Mouse (Mus musculus) layer of hippocampus, adult 18-20 months (tissue): ENCODE measurements around the gene 1190005I06Rik. TPM values are rescaled to one million over a fixed set of nuclear protein-coding genes. Genes with fewer than 3 reads are reported as not detected.

Experiments used
- DNase-seq, 2 experiments: peaks; one replicate each; pipeline ENCODE4 v3.0.0; 2022; ENCODE audit warnings: low spot score in 2 of 2
- total RNA-seq, 2 experiments: library from RNA; stranded (reverse); gene quantifications; 2 replicates each; pipeline ENCODE4 v1.2.3; 2021

1190005I06Rik gene
- total RNA-seq, 2 experiments from 2014 or later: 17.4 to 17.6 TPM

DNA sequence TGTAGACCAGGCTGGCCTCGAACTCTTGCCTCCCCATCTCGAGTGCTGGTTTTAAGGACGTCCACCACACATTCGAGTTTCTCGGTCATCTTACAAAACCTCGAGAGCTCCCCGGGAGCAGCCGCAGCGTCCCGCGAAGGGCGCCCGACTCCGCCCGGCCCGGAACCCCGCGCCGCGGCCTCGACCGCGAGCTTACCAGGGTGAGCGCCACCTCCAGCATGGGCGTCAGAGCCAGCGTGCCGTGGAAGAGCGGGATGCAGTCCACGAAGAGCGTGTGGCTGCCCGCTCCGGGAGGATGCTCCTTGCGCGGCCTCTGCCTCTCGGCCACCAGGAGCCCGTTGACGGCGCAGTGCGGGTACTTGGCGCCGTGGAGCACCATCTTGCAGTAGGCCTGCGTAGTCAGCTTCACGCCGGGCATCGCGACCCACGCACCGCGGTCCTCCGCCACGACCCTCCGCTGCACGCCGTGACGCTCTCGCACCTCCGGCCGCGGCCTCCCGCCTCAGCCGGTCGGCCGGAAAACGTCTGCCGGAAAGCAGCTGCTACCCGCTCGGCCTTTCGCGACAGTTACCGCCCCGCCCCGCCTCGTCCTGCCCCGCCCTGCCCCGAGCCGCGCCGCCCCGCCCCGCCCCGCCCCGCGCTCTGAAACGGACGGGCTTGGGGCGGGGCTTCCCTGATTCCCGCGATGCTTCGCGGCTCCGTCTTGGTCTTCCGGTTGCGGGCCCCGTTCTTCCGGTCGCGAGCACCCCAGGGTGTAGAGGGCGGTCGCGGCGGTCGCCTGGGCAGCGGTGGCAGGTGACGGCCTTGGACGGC lies 20.3 kb upstream of the 1190005I06Rik start, which contains the start of the genes Gm27021 and Cox4i1:
Gm27021 (minus strand) TSS at position 519 of the 813 bp plus-strand sequence.
Cox4i1 (plus strand) TSS at position 662 of the 813 bp plus-strand sequence.
- peak; percentile 79 to 90 for DNase-seq

DNA sequence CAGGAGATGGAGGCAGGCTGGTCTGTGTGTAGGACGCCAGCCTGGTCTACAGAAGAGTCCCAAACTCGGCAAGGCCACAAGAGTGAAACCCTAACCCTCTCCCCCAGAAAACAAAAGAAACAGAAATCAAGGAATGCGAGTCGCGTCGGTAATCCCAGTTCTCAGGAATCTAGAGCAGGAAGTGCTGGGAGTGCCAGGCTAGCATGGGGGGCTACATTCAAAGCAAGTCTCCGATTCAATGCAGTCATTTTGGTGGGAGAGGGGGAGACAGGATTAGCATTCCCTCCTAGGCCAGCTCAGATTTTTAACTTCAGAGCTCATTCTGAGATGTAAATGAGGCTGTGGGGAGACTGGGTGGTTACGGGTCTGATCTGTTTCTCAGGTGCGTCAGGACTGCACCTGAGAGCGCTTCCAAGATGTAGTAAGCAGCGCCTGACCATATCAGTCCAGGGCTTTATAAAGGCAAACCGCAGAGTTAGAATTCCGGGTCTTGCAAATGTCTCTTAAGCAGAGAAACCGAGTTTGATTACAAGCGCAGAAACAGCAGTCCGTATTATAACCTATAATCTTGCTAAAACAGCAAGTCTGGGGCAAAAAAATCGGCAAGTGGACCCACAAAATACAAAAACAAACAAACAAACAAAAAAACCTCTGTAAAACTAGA lies 19.5 kb upstream of the 1190005I06Rik start:
- DNase-seq: no peak

DNA sequence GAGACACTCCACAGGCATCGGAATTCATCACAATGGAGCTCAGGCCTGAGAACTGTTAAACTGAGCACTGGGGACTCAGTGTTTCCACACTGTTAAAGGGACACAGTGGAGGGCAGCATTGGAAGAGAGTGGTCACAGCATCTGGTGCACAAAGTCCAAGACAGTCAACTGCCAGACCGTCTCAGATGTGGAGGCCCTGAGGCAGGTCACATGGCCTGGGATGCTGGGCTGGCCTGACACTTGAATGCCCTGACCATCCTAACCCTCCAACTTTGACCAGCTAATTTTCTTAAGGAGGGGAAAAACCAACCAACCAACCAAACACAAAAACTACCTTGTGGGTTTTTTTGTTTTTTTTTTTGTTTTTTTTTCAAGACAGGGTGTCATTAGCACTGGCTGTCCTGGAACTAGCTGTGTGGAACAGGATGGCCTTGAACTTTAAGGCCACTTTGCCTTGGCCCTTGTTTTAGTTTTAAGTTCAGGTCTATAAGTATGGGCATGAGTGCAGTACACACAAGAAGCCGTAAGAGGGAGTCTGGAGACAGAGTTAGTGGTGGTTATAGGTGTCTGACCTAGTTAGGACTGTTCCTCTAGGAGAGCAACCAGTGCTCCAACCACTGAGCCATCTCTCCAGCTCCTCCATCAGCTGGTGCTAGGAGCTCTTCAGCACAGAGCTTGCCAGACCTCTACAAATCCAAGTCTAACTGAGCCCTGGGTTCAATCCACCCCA lies 18.5 kb upstream of the 1190005I06Rik start:
- DNase-seq: no peak

DNA sequence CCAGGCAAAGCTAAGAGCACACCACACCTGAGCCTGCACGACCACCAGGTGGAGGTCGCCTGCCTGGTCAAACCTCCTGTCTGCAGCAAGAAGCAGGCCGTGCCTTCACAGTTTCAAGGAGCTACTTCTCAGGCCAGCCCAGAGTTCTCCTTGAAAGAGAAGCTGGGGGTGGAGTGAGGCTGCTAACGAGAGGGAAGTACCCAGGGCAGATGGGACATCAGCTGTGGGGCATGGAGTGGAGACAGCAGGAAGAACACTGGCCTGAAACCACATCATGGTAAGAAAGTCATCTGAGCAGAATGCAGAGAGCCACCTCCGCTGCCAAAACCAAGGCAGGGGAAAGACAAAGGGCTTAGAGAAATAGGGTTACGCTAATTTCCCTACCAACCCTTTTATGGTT lies 17.1 kb upstream of the 1190005I06Rik start:
- peak in 1 of 2 experiments; percentile 38 for DNase-seq

DNA sequence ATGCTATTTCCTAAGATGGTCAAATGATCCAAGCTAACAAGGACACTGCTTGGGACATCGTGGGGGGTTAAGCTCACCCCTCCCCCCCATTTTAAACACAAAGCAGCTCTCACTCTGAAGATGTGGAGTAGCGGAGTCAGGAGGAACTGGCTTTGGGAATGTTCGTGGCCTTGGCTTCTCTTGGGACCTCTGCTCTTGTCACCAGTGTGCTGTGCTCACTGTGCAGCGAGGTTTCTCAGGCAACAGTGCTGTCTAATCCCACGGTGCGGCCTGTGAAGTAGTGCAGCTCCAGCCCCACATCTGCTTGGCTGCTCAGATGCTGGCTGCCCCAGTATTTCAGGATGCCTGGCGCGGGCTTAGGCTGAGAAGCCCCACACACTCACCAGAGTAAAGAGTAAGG lies 10.0 kb upstream of the 1190005I06Rik start:
- no peak for DNase-seq

DNA sequence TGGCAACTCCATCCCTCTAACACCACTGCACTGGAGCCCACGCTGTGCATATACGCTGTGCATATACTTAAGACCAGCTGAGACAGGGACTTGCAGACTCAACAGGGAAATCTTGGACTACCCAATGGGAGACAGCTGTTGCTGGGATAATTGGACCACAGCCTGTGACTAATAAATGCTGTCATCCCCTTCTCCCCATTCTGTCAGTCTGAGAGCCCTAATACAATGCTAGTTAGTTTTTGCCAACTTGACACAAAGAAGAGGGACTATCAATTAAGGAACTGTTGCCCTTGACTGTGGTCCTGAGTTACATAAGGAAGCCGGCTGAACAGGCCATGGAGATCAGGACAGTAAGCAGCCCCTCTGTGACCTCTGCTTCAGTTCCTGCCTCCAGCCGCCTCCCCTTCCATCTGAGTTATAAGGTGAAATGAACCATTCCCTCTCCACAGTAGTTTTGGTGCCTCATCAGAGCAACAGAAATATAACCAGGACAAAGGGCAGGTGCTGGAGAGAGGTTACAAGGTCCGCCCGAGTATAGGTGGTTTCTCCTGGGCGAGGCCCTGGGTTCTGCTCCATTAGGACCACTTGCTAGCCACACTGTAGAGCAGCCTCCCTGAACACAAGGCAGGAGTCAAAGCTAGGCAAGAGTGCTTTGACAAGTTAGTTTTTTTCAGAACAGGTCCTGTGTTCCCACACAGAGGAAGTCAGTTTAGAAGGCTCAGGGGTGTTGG lies 9.1 kb upstream of the 1190005I06Rik start:
- DNase-seq: no peak

DNA sequence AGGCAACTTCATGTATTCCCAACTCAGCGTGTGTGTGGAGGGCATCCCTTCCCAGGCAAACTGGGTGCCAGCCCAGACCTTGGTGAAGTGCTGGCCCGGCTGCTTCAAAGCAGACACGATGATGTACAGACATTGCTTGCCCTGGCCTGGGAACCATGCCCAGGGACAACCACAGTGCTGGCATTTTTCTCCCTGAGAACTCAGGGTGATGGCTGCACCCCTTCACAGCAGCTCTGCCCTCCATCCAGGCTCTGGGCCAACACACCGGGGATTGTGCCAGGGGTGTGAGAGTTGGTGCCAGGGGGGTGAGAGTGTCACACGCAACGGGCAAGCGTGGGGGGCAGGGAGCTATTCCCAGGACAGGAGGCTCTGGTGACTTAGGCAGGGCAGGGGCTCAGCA lies 2.8 kb downstream of the 1190005I06Rik start:
- DNase-seq: peak; percentile 70 to 77

DNA sequence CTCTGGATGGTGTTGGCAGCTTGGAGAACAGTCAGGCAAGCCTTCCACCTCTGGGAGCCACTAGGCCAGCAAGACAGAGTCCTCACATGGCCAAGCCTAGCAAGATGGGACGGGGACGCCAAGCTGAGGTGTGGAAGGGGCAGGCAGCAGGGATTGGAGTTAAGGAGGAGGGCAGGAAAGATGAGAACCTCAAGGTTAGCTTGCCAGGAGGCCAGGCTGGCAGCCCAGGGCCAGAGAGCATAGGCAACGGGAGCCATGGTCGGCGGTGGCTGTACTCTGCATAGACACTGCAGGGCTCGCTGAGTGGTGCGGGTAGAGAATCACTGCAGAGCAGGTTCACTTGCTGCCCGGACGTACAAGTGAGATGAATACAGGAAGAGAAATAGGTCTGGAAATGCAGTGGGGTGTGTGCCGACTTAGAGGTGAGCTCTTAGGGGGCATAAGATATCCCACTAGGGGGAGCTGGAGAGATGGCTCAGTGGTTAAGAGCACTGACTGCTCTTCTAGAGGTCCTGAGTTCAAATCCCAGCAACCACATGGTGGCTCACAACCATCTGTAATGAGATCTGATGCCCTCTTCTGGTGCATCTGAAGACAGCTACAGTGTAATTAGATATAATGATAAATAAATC lies 5.3 kb downstream of the 1190005I06Rik start:
- DNase-seq: no peak

DNA sequence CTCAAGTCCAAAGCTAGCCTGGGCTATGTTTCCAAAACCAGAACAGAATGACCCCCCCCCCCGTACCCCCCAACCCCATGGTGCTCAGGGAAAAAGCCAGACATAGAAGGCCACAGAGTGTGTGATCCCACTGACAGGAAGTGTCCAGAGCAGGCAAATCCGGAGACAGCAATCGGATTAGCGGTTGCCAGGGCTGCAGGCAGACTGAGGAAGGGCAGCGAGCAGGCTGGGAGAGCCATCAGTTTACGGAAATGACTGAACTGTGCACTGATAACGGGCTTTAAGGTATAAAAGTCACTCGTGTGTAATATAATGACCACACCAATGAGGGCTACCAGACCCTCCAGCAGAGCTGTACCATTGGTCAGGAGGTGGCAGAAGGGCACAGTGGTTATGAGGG lies 6.2 kb downstream of the 1190005I06Rik start:
- DNase-seq: no peak

DNA sequence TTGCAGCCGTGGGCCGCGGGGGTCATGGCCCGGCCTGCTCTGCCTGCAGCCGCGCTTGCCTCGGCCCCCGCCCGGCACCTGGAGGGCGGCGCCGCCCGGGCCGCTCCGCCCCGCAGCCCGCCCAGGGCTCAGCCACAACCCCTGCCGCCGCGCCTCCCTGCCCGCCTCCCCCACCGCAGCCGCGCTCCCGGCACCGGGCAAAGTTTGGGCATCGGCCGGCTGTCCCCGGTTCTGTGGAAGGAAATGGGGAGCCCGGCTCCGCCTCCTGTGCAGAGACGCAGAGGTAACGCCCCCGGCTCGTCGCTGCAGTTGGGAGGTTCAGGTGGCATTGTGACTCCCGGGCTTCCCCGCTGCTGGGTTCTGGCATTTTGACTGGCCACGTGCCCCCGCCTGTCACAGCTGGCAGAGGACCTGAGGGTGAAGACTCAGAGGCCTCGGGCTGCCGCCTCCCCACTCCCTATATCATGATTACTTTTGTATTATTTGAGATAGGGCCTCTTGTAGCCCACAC lies 13.0 kb downstream of the 1190005I06Rik start:
- DNase-seq: peak; percentile 35 to 53

DNA sequence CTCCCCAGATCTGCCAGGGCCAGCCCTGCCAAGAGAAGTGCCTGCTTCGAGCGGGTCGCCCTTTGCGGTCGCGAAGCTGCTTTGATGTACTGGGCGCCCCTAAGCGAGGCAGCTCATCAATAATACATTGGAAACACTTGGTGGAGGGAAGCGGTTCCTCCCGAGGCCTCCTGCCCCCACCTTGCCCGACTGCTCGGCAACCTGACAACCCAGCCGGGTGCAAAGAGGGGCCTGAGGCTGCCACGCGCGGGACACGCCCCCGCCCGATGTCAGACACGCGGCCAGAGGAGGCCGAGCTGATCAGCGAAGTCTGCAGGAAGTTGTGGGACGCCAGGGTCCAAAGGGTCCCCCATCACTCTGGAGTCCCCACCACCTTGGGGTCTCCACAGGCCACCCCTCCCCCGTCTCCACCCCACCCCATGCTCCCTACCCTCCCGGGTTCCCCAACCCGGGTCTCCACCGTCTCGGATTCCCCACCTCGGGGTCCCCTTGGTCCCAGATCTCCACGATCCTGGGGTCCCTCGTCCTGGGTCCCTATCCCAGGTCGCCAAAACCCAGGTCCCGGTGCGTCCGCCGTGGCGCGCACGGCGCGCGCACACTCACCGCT lies 13.7 kb downstream of the 1190005I06Rik start:
- no peak for DNase-seq

DNA sequence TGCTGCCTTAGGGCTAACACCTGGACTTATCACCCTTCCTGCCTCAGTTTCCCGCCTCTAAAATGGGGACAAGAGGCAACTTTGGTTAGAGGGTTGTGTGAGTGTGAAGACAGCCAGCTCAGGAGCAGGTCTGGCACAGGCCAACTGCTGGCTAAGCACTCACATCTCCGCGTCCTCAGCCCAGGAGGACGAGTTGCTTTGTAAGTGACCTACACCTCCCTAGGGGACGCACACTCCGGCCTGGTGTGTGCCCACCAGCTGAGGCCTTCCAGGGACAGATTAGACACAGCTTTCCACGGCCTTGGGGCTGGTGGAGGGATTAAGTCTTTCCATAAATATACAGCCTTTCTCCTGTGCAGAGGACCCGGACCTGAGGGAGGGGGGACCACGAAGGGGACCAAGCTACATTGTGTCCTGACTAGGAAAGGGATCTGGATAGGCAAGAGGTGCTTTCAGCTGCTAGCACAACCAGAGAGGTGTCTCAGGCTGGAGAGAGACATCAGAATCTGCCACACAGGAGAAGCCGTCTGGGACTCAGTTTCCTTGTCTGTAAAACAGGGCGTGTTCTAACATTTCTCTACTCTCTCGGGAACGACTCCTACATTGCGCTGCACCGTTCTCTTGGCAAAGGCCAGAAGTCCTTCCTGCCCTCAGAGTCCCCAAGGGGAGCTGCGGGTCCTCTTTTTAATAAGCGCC lies 14.3 kb downstream of the 1190005I06Rik start:
- no peak for DNase-seq

DNA sequence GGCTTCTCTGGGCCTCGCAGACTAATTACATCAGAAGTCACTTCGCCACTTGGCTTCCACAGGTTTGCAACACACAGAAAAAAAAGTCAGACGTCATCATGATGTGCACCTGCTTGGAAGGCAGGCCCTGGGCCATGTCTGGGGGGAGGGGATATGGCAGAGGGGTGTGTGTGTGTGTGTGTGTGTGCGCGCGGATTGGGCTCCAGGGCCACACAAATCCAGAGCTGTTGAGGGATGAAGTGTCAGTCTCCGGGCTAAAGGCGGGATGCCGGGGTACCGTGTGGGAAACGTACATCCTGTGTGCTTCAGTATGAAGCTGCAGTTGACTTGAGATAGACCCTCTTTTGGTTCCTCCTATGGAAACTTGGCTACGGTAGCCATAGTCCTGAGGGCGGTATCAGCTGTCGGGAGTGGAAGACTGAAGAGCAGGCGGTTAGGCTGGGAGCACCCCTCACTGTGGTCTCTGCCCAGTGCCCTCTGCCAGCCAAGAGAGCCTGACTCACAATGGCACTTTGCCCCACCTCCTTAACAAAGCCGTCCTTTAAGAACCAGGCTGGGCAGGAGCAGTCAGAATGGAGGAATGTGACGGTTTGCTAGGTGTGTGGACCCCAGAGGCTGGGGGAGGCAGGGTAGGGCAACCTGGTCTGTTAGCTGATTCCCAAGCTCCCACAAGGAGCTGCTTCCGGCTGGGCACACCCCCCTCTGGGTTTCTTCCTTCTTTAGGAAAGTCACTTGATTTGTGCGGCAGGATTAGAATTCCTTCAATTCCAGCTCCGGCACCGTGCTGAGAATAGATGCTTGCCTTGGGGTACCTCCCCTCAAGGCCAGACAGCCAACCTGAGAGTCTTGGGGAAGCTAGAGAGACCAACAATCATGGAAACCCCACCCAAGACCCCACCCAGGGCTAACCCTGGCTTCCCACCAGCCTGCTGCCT lies 15.7 kb downstream of the 1190005I06Rik start:
- DNase-seq: no peak

DNA sequence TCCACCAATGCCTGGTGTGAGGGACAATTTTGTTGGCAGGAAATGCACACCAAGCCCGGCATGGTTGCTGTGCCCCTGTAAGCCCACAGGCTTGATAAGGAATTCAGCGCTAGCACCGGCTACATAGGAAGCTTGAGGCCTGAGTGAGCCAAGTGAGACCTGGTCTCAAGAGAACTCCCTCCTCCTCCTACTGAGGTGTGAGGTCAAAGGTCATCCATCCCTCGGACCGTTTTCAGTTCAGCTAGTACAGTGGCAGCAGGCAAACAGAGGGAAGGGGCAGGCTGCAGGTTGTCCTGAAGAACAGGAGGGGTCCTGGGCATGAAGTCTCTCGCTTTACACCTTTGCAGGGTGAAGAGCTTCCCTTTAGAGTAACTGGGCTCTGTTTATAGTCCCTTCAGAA lies 16.6 kb downstream of the 1190005I06Rik start:
- DNase-seq: no peak

DNA sequence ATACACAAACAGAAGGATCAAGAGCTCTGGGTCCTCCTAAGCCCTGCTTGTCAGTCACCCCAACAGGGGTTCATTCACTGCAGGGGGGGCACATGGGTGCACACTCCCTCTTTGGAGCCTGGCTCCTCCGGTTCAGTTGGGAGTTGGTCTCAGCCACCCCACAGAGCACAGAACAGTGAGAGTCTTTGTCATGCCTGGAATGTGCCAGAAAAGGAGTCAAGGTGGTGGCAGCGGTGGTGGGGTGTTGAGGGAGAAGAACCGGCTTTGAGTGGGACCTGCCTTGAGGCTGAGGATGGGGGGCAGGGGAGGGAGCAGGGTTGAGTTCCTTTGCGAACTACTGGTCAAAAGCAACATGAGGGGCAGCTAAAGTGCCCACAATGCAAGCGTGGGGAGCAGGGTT lies 17.4 kb downstream of the 1190005I06Rik start:
- no peak for DNase-seq

DNA sequence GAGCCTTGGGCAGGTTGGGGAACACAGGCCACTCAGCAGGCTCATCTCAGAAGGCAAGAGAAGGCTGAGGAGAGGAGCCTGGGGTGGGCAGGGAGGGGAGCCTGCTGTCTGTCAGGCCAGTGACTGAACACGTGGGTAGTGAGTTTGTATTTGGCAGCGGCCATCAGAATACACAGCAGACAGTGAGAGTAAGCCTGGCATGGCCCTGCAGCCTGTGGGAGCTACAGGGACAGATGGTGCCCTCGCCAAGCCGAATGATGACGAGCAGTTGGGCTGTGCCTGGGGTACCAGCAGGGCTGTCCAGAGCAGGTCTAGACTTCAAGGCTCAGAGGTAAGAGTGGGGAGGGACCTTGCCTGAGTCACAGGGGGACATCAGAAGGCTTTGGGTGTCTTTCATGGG lies 20.1 kb downstream of the 1190005I06Rik start:
- DNase-seq: peak in 1 of 2 experiments; percentile 73

DNA sequence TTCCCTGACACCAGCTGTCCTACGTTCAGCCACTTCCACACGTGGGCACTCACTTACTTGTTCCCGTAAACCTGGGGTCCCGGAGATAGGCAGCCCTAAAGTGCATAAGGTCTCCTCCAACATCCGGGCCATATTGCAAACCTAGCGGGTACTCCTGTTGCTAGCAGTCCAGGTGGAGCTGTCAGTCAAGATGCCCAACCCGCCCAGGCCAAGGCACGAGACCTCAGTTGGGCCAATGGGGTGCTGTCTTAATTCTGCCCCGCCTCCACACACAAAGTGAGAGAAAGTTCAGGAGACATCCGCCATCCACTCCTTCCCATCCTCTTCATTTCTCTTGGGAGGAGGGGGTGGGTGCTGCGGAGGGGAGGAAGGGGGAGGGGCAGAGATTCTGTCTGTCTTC lies 21.0 kb downstream of the 1190005I06Rik start:
- DNase-seq: no peak

DNA sequence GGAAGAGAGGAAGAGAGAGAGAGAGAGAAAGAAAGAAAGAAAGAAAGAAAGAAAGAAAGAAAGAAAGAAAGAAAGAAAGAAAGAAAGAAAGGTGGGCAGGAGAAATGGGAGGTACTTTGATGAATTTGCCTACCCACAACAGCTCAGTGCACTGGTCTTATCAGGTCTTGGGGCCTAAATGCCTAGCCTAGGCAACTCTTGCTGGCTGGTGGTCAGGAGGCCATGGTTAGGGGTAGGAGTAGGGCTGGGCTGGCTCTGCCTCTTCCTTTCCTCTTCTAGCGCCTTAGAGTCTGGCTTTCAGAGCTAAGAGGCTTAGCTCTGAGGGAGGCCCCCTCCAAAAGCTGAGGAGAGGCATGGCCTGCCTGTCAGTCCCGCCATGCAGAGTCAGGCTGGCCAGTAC lies 23.8 kb downstream of the 1190005I06Rik start:
- no peak for DNase-seq
